Mouse (Mus musculus) E14TG2a.4 (cell line): ENCODE results near the gene Bcas3.

Experiments
- H3K27me3 ChIP-seq: 2 replicates; pipeline ENCODE4 v1.6.1; 2014; ENCODE audit warnings: low read length, control low read depth; ENCODE audit not compliant: insufficient read depth
- H3K36me3 ChIP-seq: 2 replicates; pipeline ENCODE4 v1.6.1; 2014; ENCODE audit warnings: low read length, control low read depth; ENCODE audit not compliant: insufficient read depth
- H3K4me1 ChIP-seq: replicated peaks from 2 replicates; pipeline ENCODE4 v1.6.1; 2014; ENCODE audit warnings: low read depth, low read length, control low read depth
- H3K4me3 ChIP-seq: replicated peaks from 2 replicates; pipeline ENCODE4 v1.5.1; 2014; ENCODE audit warnings: mild to moderate bottlenecking, low read length
- H3K9me3 ChIP-seq: 2 replicates; pipeline ENCODE4 v1.6.1; 2014; ENCODE audit warnings: low read length, control low read depth
- CTCF ChIP-seq: conservative IDR thresholded peaks from 2 replicates; pipeline ENCODE4 v1.5.1; 2014; ENCODE audit warnings: low read length
- NANOG ChIP-seq: IDR thresholded peaks from 2 replicates; pipeline ENCODE4 v1.6.1; 2014; ENCODE audit warnings: borderline replicate concordance, low read length, mixed read lengths
- POU5F1 ChIP-seq: IDR thresholded peaks from 2 replicates; pipeline ENCODE4 v1.6.1; 2014; ENCODE audit warnings: low read length, borderline replicate concordance

The Bcas3 gene

GRCm38 (mm10) chr11:85811229-85811628 lies 458.3 kb downstream of the Bcas3 start:
- Histone ChIP-seq H3K36me3 (no peaks in the 10 kb centered on the region), H3K27me3 (no peaks in the 10 kb centered on the region), H3K4me3 (no peak overlapping the region), H3K9me3 (no peaks in the 10 kb centered on the region), H3K4me1 (no peaks in the 10 kb centered on the region)
- TF ChIP-seq NANOG (no peak), CTCF (no peak), POU5F1 (no peak)

- H3K9me3 ChIP-seq = no peaks in the 10 kb centered on the region
- no peaks in the 10 kb centered on the region for H3K36me3 ChIP-seq
- H3K27me3 ChIP-seq = no peaks in the 10 kb centered on the region
- TF ChIP-seq NANOG (no peak), CTCF (no peak), POU5F1 (no peak)
- H3K4me3 ChIP-seq = no peak overlapping the region
- H3K4me1 ChIP-seq = no peaks in the 10 kb centered on the region
Observed at GRCm38 (mm10) chr11:85811676-85812075, 458.7 kb downstream of the Bcas3 start.

- Histone ChIP-seq H3K4me1 (no peaks in the 10 kb centered on the region), H3K27me3 (no peaks in the 10 kb centered on the region), H3K4me3 (no peak overlapping the region), H3K9me3 (no peaks in the 10 kb centered on the region), H3K36me3 (no peaks in the 10 kb centered on the region)
- TF ChIP-seq NANOG = no peak
Observed at GRCm38 (mm10) chr11:85812201-85812966, 459.4 kb downstream of the Bcas3 start.

GRCm38 (mm10) chr11:85814678-85815077 lies 461.7 kb downstream of the Bcas3 start:
- Histone ChIP-seq H3K4me3 (no peak overlapping the region), H3K4me1 (no peaks in the 10 kb centered on the region), H3K27me3 (no peaks in the 10 kb centered on the region), H3K9me3 (no peaks in the 10 kb centered on the region), H3K36me3 (no peaks in the 10 kb centered on the region)
- TF ChIP-seq CTCF (no peak), POU5F1 (no peak), NANOG (no peak)

GRCm38 (mm10) chr11:85816471-85816870 lies 463.5 kb downstream of the Bcas3 start:
- no peaks in the 10 kb centered on the region for H3K4me1 ChIP-seq
- no peak for TF ChIP-seq NANOG
- no peak for TF ChIP-seq CTCF
- TF ChIP-seq POU5F1 = no peak
- H3K27me3 ChIP-seq = no peaks in the 10 kb centered on the region
- H3K4me3 ChIP-seq = no peak overlapping the region
- no peaks in the 10 kb centered on the region for H3K36me3 ChIP-seq
- H3K9me3 ChIP-seq = no peaks in the 10 kb centered on the region

GRCm38 (mm10) chr11:85818401-85818800 lies 465.4 kb downstream of the Bcas3 start:
- Histone ChIP-seq H3K27me3 (no peaks in the 10 kb centered on the region), H3K4me1 (no peaks in the 10 kb centered on the region), H3K36me3 (no peaks in the 10 kb centered on the region), H3K9me3 (no peaks in the 10 kb centered on the region), H3K4me3 (no peak overlapping the region)
- TF ChIP-seq CTCF (no peak), NANOG (no peak), POU5F1 (no peak)

GRCm38 (mm10) chr11:85820959-85821358 lies 468.0 kb downstream of the Bcas3 start:
- H3K36me3 ChIP-seq = peaks cover 7% of the 10 kb centered on the region
- H3K4me1 ChIP-seq = peaks cover 10% of the 10 kb centered on the region
- TF ChIP-seq NANOG (no peak), CTCF (no peak), POU5F1 (no peak)
- peaks cover 5% of the 10 kb centered on the region for H3K9me3 ChIP-seq
- peaks cover 15% of the 10 kb centered on the region for H3K27me3 ChIP-seq
- H3K4me3 ChIP-seq = no peak overlapping the region

GRCm38 (mm10) chr11:85821659-85822058 lies 468.7 kb downstream of the Bcas3 start:
- Histone ChIP-seq H3K4me3 (no peak overlapping the region), H3K9me3 (peaks cover 5% of the 10 kb centered on the region), H3K4me1 (peaks cover 10% of the 10 kb centered on the region), H3K27me3 (peaks cover 22% of the 10 kb centered on the region), H3K36me3 (peaks cover 7% of the 10 kb centered on the region)
- no peak for TF ChIP-seq NANOG
- no peak for TF ChIP-seq CTCF
- TF ChIP-seq POU5F1 = no peak

- Histone ChIP-seq H3K4me3 (no peak overlapping the region), H3K4me1 (peaks cover 10% of the 10 kb centered on the region), H3K36me3 (peaks cover 7% of the 10 kb centered on the region), H3K9me3 (peaks cover 5% of the 10 kb centered on the region), H3K27me3 (peaks cover 37% of the 10 kb centered on the region)
- TF ChIP-seq NANOG (no peak), CTCF (peak; percentile 87)
Observed at GRCm38 (mm10) chr11:85823181-85823580, 470.2 kb downstream of the Bcas3 start.
